Mouse (Mus musculus): ENCODE results near the gene Mrpl27. TPM values are rescaled to one million over a fixed set of nuclear protein-coding genes. Genes with fewer than 3 reads are reported as not detected.

Mrpl27 gene
- 141 and 147 TPM in 2 replicates for polyA plus RNA-seq (2016; fragmentation: Nextera tagmentation; extraction: Ambion mirVana)

DNA sequence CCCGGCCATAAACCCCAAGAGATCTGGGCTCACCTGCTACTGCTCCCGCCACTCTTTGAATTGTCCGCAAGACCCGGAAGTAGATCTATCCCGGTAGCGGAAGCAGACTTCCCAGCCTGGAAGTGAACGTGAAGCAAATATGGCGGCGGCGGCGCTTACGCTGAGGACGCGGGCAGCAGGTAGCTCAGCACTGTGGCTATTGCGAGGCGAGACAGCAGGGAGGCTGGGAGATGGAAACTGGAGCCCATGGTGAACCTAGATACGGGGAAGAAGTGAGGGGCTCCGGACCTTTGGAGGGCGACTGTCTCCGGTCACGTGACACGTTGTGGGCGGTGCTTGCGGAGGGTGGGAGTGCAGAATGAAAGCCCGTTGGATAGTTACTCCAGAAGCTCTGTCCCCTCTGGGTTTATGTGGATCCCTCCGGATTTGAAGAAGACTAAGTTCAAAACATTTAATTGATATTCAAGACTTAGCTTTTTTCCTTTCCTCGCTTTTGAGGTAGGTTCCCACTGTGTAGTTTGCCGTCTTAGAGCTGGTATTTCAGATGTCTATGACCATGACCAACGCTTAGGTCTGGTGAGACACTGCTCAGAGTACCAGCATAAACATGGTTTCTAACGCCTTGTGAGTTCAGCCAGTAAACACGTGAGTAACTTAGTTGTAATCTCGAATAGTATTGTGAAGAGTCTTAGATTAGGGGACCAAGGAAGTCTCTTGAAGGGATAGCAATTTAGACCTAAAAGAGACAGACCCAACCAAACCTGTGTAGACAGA lies at the start of gene Mrpl27, which contains the start of gene Eme1:
Gene Mrpl27 (plus strand): TSS at position 105 of the 774 bp plus-strand sequence.
Gene Eme1 (minus strand): TSS at position 302 of the 774 bp plus-strand sequence.
- Histone ChIP-seq H3K4me1 (peaks cover 14% of the 10 kb centered on the region), H3K27ac (peak within 1 kb of the TSS; percentile 93), H3K4me3 (peak within 1 kb of the TSS; percentile 71), H3K36me3 (peaks cover 62% of the 10 kb centered on the region), H3K9me3 (replicated peaks) (no peaks in the 10 kb centered on the region), H3K27me3 (ENCODE audit: low read depth, poor library complexity, severe bottlenecking) (no peaks in the 10 kb centered on the region)
- 2% methylated on average over 32 of the region's 32 CpGs for WGBS
- DNase-seq (ENCODE audit: low spot score), result peak; percentile 86

- Histone ChIP-seq H3K27ac (no peak overlapping the region), H3K36me3 (no peaks in the 10 kb centered on the region), H3K9me3 (replicated peaks) (no peaks in the 10 kb centered on the region), H3K4me3 (no peak overlapping the region), H3K4me1 (no peaks in the 10 kb centered on the region), H3K27me3 (ENCODE audit: low read depth, poor library complexity, severe bottlenecking) (no peaks in the 10 kb centered on the region)
- DNase-seq (ENCODE audit: low spot score), result no peak
- 79% methylated on average over 4 of the region's 4 CpGs for WGBS
Measured at GRCm38 (mm10) chr11:94610744-94611740, 42.5 kb upstream of the Mrpl27 start.

DNA sequence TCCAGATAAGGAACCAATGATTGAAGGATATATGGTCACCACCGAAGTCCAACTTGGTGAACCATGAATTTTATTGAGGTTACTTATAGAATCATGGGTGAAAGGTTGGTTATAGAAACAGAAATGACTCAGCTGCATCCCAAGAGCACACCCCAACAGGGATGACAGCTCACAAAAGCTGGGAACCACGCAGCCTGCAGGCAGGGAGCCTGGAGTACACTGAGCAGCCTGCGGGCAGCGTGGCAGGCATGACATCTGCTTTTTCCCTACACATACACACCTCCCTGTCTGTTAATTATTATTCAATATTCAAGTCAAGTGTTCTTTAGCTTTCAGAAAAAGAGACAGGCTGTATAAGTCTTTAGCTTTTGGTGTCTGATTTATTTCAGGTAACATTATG lies 39.0 kb upstream of the Mrpl27 start:
- H3K4me1 ChIP-seq, result no peaks in the 10 kb centered on the region
- H3K27ac ChIP-seq, result no peak overlapping the region
- 84% methylated on average over 4 of the region's 4 CpGs for WGBS
- no peaks in the 10 kb centered on the region for H3K9me3 ChIP-seq (replicated peaks)
- no peak overlapping the region for H3K4me3 ChIP-seq
- H3K36me3 ChIP-seq, result no peaks in the 10 kb centered on the region
- DNase-seq (ENCODE audit: low spot score), result no peak
- no peaks in the 10 kb centered on the region for H3K27me3 ChIP-seq (ENCODE audit: low read depth, poor library complexity, severe bottlenecking)

GRCm38 (mm10) chr11:94615494-94615893 lies 38.1 kb upstream of the Mrpl27 start:
- Histone ChIP-seq H3K9me3 (replicated peaks) (no peaks in the 10 kb centered on the region), H3K4me1 (no peaks in the 10 kb centered on the region), H3K4me3 (no peak overlapping the region), H3K36me3 (no peaks in the 10 kb centered on the region), H3K27me3 (ENCODE audit: low read depth, poor library complexity, severe bottlenecking) (no peaks in the 10 kb centered on the region), H3K27ac (no peak overlapping the region)
- no peak for DNase-seq (ENCODE audit: low spot score)
- WGBS, result 47% methylated on average over 4 of the region's 4 CpGs

GRCm38 (mm10) chr11:94617646-94618045 lies 35.9 kb upstream of the Mrpl27 start:
- no peaks in the 10 kb centered on the region for H3K9me3 ChIP-seq (replicated peaks)
- WGBS, result 84% methylated on average over 2 of the region's 2 CpGs
- H3K27me3 ChIP-seq (ENCODE audit: low read depth, poor library complexity, severe bottlenecking), result no peaks in the 10 kb centered on the region
- no peaks in the 10 kb centered on the region for H3K36me3 ChIP-seq
- no peak for DNase-seq (ENCODE audit: low spot score)
- H3K4me3 ChIP-seq, result no peak overlapping the region
- H3K4me1 ChIP-seq, result no peaks in the 10 kb centered on the region
- H3K27ac ChIP-seq, result no peak overlapping the region

DNA sequence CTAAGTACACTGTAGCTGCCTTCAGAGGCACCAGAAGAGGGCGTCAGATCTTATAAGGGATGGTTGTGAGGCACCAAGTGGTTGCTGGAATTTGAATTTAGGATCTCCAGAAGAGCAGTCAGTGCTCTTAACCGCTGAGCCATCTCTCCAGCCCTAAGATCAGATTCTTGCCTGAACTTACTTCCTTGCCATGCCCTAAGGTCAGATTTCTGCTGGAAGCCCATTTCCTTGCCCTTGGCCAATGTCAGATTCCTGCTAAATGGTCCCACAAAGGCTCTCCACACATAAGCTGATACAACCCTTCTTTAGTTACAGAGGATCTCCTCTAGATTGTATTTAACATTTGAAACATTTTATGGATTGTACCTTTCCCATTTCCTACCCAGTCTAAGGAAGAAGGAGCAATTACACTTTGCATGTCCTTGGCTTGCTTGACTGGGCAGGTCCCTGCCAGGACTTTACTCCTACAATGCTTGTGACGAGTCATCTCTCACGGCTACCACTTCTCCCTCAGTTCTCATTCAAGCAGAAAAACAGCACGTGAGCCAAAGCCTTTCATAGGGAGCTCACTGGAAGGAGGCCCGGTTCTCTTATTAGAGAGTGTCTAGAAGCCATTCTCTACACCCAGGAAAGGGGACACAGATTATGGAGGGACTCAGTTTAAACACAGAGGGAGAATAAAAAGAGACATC lies 32.7 kb upstream of the Mrpl27 start:
- 70% methylated on average over 6 of the region's 6 CpGs for WGBS
- Histone ChIP-seq H3K9me3 (replicated peaks) (no peaks in the 10 kb centered on the region), H3K27ac (no peak overlapping the region), H3K36me3 (no peaks in the 10 kb centered on the region), H3K27me3 (ENCODE audit: low read depth, poor library complexity, severe bottlenecking) (no peaks in the 10 kb centered on the region), H3K4me3 (no peak overlapping the region), H3K4me1 (no peaks in the 10 kb centered on the region)
- no peak for DNase-seq (ENCODE audit: low spot score)

- no peaks in the 10 kb centered on the region for H3K4me1 ChIP-seq
- DNase-seq (ENCODE audit: low spot score), result no peak
- no peaks in the 10 kb centered on the region for H3K36me3 ChIP-seq
- H3K27me3 ChIP-seq (ENCODE audit: low read depth, poor library complexity, severe bottlenecking), result no peaks in the 10 kb centered on the region
- H3K4me3 ChIP-seq, result no peak overlapping the region
- H3K9me3 ChIP-seq (replicated peaks), result no peaks in the 10 kb centered on the region
- H3K27ac ChIP-seq, result no peak overlapping the region
Measured at GRCm38 (mm10) chr11:94621458-94621852, 32.1 kb upstream of the Mrpl27 start.

GRCm38 (mm10) chr11:94622162-94622561 lies 31.4 kb upstream of the Mrpl27 start:
- Histone ChIP-seq H3K27me3 (ENCODE audit: low read depth, poor library complexity, severe bottlenecking) (no peaks in the 10 kb centered on the region), H3K27ac (no peak overlapping the region), H3K9me3 (replicated peaks) (no peaks in the 10 kb centered on the region), H3K4me3 (no peak overlapping the region), H3K36me3 (no peaks in the 10 kb centered on the region), H3K4me1 (no peaks in the 10 kb centered on the region)
- 76% methylated on average over 2 of the region's 2 CpGs for WGBS
- DNase-seq (ENCODE audit: low spot score), result no peak

DNA sequence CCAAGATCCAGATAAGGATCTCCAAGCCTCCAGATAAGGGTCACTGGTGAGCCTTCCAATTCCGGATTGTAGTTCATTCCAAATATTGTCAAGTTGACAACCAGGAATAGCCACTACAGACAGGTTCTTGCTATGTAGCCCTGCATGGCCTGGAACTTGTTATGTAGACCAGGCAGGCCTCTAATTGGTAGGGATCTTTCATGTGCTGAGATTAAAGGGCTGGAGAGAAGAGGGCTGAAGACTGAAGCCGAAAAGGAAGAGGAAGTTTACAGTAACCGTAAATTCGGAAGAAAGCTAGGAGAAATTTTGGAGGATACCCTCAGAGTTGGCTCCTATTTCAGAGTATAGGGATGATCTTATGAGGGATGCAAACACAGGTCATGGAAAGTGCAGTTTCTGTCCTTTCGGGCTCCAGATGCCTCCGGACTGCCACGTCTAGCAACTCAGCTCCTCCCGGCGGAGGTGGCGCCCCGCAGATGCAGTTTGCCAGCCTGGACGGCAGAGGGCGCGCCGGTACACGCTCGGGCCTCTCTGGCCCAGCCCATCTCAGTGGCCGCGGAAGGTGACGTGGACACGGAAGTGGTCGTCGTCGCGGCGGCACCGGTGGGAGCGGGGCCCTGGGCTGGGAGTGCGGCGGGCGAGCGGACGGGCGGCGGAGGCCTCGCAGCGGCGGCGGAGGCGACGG lies 24.2 kb upstream of the Mrpl27 start, which contains the start of gene Lrrc59:
Gene Lrrc59 (plus strand): TSS at position 569 of the 685 bp plus-strand sequence.
- 6% methylated on average over 36 of the region's 41 CpGs for WGBS
- peaks cover 15% of the 10 kb centered on the region for H3K4me1 ChIP-seq
- H3K4me3 ChIP-seq, result peak within 1 kb of the TSS; percentile 95
- H3K27me3 ChIP-seq (ENCODE audit: low read depth, poor library complexity, severe bottlenecking), result no peaks in the 10 kb centered on the region
- no peaks in the 10 kb centered on the region for H3K9me3 ChIP-seq (replicated peaks)
- DNase-seq (ENCODE audit: low spot score), result peak; percentile 99
- H3K36me3 ChIP-seq, result peaks cover 32% of the 10 kb centered on the region
- peak within 1 kb of the TSS; percentile 89 for H3K27ac ChIP-seq

DNA sequence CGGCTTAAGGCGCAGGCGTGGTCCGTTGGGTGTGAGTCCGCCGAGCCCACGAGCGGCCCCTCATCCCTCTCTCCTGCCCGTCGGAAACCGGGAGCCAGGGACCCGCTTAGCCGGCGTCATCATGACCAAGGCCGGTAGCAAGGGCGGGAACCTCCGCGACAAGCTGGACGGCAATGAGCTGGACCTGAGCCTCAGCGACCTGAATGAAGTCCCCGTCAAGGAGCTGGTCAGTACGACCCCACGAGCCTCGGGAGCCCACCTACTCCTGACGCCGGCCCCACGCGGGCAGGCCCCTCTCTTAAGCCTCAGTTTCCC lies 23.7 kb upstream of the Mrpl27 start:
- 0% methylated on average over 28 of the region's 28 CpGs for WGBS
- H3K9me3 ChIP-seq (replicated peaks), result no peaks in the 10 kb centered on the region
- H3K27me3 ChIP-seq (ENCODE audit: low read depth, poor library complexity, severe bottlenecking), result no peaks in the 10 kb centered on the region
- peak overlapping the region; percentile 95 for H3K4me3 ChIP-seq
- H3K27ac ChIP-seq, result peak overlapping the region; percentile 89
- H3K4me1 ChIP-seq, result peaks cover 15% of the 10 kb centered on the region
- H3K36me3 ChIP-seq, result peaks cover 37% of the 10 kb centered on the region
- DNase-seq (ENCODE audit: low spot score), result no peak

GRCm38 (mm10) chr11:94630199-94631011 lies 23.2 kb upstream of the Mrpl27 start:
- peak overlapping the region; percentile 89 for H3K27ac ChIP-seq
- no peaks in the 10 kb centered on the region for H3K27me3 ChIP-seq (ENCODE audit: low read depth, poor library complexity, severe bottlenecking)
- H3K4me1 ChIP-seq, result peaks cover 15% of the 10 kb centered on the region
- H3K9me3 ChIP-seq (replicated peaks), result no peaks in the 10 kb centered on the region
- DNase-seq (ENCODE audit: low spot score), result peak; percentile 47
- peaks cover 43% of the 10 kb centered on the region for H3K36me3 ChIP-seq
- 15% methylated on average over 26 of the region's 26 CpGs for WGBS
- peak overlapping the region; percentile 95 for H3K4me3 ChIP-seq

All from limb, embryonic 10.5 days (tissue).